Mouse (Mus musculus) lung, adult 2 months (tissue): ENCODE results near the gene Ranbp17. TPM values are rescaled to one million over a fixed set of nuclear protein-coding genes. Genes with fewer than 3 reads are reported as not detected.
A peak's percentile ranks its signal among the peaks of the same experiment; 100 is the strongest.

Experiments
- DNase-seq: peaks from one replicate; pipeline ENCODE4 v3.0.0; 2022
- H3K4me1 ChIP-seq: fragments of 200-500 bp; 2 replicates; pipeline ENCODE4 v1.6.1; 2011; ENCODE audit warnings: low read length; ENCODE audit not compliant: control insufficient read depth, insufficient read depth
- H3K4me3 ChIP-seq: fragments of 200-500 bp; replicated peaks from 2 replicates; pipeline ENCODE3; 2011; ENCODE audit warnings: low read depth, mild to moderate bottlenecking, control low read depth, low read length; ENCODE audit errors: extremely low read depth
- CTCF ChIP-seq: fragments of 200-500 bp; IDR thresholded peaks from 2 replicates; pipeline ENCODE4 v1.5.1; 2011; ENCODE audit warnings: mild to moderate bottlenecking, low read length, control low read depth; ENCODE audit not compliant: insufficient read depth
- POLR2A ChIP-seq: fragments of 200-500 bp; IDR thresholded peaks from 2 replicates; pipeline ENCODE4 v1.6.1; 2011; ENCODE audit warnings: low read depth, mild to moderate bottlenecking, control low read depth, low read length, borderline replicate concordance; ENCODE audit errors: extremely low read depth
- WGBS: fragments of 180-500 bp; shearing (Covaris S2); methylation state at CpG from one replicate; pipeline ENCODE4 v1.1.7; 2018; 5-methylcytosine and 5-hydroxymethylcytosine counted together
- polyA plus RNA-seq: library from polyadenylated mRNA; depleted of rRNA; stranded (reverse); fragments of >200 nt; gene quantifications from 2 replicates; pipeline ENCODE4 v1.2.3, GENCODE M21; 2012; rRNA removed

Gene Ranbp17
- polyA plus RNA-seq, 1 experiment: 0.70 TPM

DNA sequence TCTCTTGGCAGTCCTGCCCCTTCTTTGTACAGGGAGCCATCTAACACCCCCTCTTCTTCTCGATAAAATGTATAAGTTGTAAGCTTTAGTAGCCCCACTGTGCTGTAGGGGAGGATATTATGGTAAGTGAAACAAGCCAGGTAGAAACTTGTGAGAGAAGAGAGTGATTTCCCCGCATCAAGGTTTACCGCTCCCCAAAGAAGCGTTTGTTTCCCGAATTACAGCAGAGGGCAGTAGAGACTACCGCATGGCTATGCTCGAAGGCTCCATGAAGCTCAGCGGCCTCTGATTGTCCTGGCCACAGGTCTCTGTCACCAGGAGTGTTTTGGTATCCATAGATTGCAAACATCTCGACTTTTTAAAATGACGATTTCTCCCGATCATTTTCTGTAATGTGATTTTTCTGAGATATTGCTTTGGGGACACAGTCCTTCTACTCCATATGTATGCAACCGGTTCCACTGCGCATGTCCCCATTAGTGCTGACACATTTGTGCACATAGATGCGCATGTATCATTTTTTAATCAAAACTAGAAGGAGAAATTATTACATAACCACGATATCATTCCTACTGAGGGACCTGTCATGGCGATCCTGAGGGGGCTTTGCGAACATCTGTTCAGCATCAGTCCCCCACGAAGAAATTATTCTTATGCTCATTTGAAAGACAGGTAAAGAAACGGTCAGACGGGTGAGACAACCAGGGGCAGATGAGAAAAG, 336.9 kb downstream of the Ranbp17 start:
- WGBS: 36% methylated on average over 20 of the region's 20 CpGs
- DNase-seq: no peak
- H3K4me1 ChIP-seq: no peaks in the 10 kb centered on the region
- TF ChIP-seq POLR2A (no peak), CTCF (peak; percentile 81)
- no peak overlapping the region for H3K4me3 ChIP-seq

DNA sequence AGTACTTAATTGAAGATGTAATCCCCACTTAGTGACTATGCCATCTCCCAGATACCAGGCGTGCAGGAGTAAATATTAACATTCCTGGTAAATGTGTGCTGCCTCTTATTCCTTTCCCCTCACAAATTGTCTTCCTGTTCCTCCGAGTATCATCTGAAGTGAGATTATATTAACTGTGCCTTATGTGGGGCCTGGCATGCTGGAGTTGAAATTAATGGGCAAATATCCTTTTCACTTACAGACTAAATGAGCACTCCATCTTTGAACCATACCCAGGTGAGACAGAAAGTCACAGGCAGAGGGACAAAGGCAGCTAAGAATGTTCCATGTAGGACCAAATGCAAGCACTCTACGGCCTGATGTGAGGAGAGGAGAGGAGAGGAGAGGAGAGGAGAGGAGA, 337.8 kb downstream of the Ranbp17 start:
- Histone ChIP-seq H3K4me3 (no peak overlapping the region), H3K4me1 (no peaks in the 10 kb centered on the region)
- no peak for TF ChIP-seq POLR2A
- no peak for TF ChIP-seq CTCF
- DNase-seq: no peak
- 53% methylated on average over 2 of the region's 3 CpGs for WGBS

DNA sequence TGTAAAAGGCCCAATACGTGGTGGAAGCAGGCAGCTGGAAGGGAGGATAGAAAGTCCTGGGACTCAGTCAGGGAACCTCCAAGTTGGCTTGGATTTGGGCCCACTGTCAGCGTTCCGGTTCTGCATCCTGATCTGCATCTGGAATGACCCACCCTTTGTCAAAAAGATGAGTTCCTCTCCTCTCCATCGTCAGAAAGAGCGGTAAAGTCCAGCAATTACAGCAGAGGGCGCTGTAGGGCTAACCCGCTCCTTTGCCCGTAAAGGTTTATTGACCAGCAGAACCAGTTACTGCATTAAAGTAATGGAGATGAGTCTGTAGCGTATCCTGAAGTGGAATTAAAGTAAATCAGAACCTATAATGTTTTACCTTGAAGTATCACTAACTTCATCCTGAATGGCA, 343.1 kb downstream of the Ranbp17 start:
- 14% methylated on average over 9 of the region's 9 CpGs for WGBS
- peak; percentile 37 for DNase-seq
- no peak overlapping the region for H3K4me3 ChIP-seq
- TF ChIP-seq CTCF: peak; percentile 71
- no peak for TF ChIP-seq POLR2A
- H3K4me1 ChIP-seq: no peaks in the 10 kb centered on the region

DNA sequence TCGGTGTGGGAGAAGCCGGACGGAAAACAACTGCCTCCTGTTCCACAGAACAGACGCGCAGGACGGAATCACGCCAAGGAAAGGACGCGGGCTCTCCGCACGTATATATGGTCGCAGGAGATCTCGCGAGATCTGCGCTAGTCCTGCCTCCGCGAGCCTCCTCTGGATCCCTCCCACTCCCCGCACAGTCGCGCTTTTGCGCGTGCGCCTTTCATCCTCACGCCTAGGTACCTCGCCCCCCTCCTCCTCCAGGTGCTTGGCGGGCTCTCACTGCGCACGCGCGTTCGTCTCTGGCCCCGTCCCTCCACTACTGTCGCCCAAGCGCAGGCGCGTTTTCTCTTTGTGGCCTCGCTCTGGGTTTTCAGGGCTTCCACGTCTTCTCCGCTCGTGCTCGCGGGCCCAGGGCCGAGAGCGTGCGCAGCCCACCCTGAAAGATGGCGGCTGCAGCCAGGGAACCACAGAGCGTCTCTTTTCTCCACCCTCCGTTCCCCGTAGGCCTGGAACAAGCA, 350.5 kb downstream of the Ranbp17 start, which contains the start of gene Npm1:
Gene Npm1, minus strand, starts transcription at position 209 of the 509 bp plus-strand sequence.
- no peak for TF ChIP-seq CTCF
- TF ChIP-seq POLR2A: peak; percentile 97
- Histone ChIP-seq H3K4me1 (peaks cover 3% of the 10 kb centered on the region; the same call in 1 of the 2 replicates), H3K4me3 (peak within 1 kb of the TSS; percentile 67)
- 5% methylated on average over 49 of the region's 49 CpGs for WGBS
- peak; percentile 98 for DNase-seq

DNA sequence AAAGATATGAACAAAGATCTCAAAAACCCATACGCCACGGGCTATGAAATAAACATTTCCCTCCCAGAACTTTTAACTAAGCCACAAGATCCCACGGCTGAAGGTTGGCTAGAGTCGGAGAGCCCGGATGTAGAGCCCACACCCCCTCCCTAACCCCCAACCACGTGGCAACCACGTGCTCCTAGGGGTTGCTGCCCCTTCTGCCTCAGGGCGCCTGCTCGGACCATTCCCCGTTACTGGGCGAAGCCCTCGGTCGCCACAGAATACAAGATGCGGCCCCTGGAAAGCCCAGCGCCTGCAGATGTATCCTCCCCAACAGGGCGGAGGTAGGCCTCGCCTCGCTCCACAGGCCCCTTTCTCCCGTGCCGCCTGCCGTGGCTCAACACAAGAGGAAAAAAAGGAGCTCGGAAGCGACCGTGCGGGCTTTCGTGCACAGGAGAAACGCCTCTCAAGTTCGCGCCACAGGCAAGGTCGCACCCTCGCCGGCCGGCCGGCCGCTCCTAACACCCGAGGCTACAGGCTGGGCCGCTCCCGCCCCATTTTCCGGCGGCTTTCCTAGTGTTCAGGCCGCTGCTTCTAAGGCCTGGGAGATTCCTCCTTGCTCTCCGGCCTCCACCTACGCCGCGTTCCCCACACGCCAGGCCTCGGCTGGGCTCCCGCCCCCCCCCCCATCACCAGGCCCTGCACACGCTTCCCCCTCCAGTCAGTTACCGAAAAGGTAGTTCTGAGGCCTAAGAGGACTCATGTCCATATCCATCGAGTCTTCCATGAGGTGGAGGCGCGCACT, 351.1 kb downstream of the Ranbp17 start:
- DNase-seq: peak; percentile 64
- Histone ChIP-seq H3K4me3 (peak overlapping the region; percentile 61), H3K4me1 (peaks cover 3% of the 10 kb centered on the region; the same call in 1 of the 2 replicates)
- TF ChIP-seq CTCF: no peak
- TF ChIP-seq POLR2A: 0 out of 2 replicates have a peak, but pooled peaks have one; percentile 12
- 2% methylated on average over 53 of the region's 53 CpGs for WGBS

Other genes starting within 250 kb of the Ranbp17 start
- not detected in 2 replicates for gene Gm12117, start 237.0 kb downstream of the Ranbp17 start, polyA plus RNA-seq
- 28.2 and 43.7 TPM in 2 replicates for gene Gabrp, start 65.2 kb upstream of the Ranbp17 start, polyA plus RNA-seq
- not detected in 2 replicates for gene D130052B06Rik, start 85.6 kb upstream of the Ranbp17 start, polyA plus RNA-seq